Mouse (Mus musculus) liver, postnatal 0 days (tissue): ENCODE measurements at regions not wholly inside any gene's neighbourhood (a gene's known extent, or its start where the extent isn't known, plus 50 kb on each side); places are given as distances from the start of the nearest gene placed in this dataset.

Experiments
- ATAC-seq: fragments of 200-750 bp; cut with Nextera tagmentation; 2 replicates; pipeline ENCODE4 v1.8.0; 2017; ENCODE audit warnings: mild to moderate bottlenecking, moderate library complexity
- DNase-seq: peaks from one replicate; pipeline ENCODE4 v3.0.0-alpha.2; 2016
- H3K27ac ChIP-seq: fragments of 300-500 bp; sonication (generic); 2 replicates; pipeline ENCODE4 v1.5.1; 2014; ENCODE audit warnings: antibody characterized with exemption, moderate library complexity, mild to moderate bottlenecking, low read depth
- H3K27me3 ChIP-seq: fragments of 300-500 bp; sonication (generic); 2 replicates; pipeline ENCODE4 v1.6.1; 2014; ENCODE audit warnings: low read length, control low read depth, mixed read lengths; ENCODE audit not compliant: insufficient read depth
- H3K36me3 ChIP-seq: fragments of 300-500 bp; sonication (generic); replicated peaks from 2 replicates; pipeline ENCODE4 v1.6.1; 2014; ENCODE audit warnings: mild to moderate bottlenecking, control low read depth, low read length, moderate library complexity, mixed read lengths; ENCODE audit not compliant: insufficient read depth
- H3K4me1 ChIP-seq: fragments of 300-500 bp; sonication (generic); 2 replicates; pipeline ENCODE4 v1.6.1; 2014; ENCODE audit warnings: antibody characterized with exemption, mild to moderate bottlenecking, control low read depth; ENCODE audit not compliant: insufficient read depth
- H3K4me2 ChIP-seq: fragments of 300-500 bp; sonication (generic); 2 replicates; pipeline ENCODE4 v1.6.1; 2014; ENCODE audit warnings: low read depth, mild to moderate bottlenecking, low read length, moderate library complexity, mixed read lengths
- H3K4me3 ChIP-seq: fragments of 300-500 bp; sonication (generic); 2 replicates; pipeline ENCODE4 v1.5.1; 2014; ENCODE audit warnings: low read depth, low read length
- H3K9ac ChIP-seq: fragments of 300-500 bp; sonication (generic); replicated peaks from 2 replicates; pipeline ENCODE4 v1.6.1; 2014; ENCODE audit warnings: mild to moderate bottlenecking, moderate library complexity
- H3K9me3 ChIP-seq: fragments of 300-500 bp; sonication (generic); 2 replicates; pipeline ENCODE4 v1.6.1; 2016; ENCODE audit warnings: mild to moderate bottlenecking, control low read depth, low read length, mixed read lengths
- CTCF ChIP-seq: sonication (generic); IDR thresholded peaks from 2 replicates; pipeline ENCODE4 v1.5.1; 2016; ENCODE audit warnings: antibody characterized with exemption, low read depth
- EP300 ChIP-seq: IDR thresholded peaks from 2 replicates; pipeline ENCODE4 v1.6.1; 2016; ENCODE audit warnings: antibody characterized with exemption, low read depth, mild to moderate bottlenecking
- WGBS: fragments of 180-500 bp; shearing (Covaris S2); extraction: QIAGEN DNeasy Blood & Tissue Kit; methylation state at CpG from one replicate; pipeline ENCODE4 v1.1.7; 2014; ENCODE audit not compliant: insufficient replicate concordance; 5-methylcytosine and 5-hydroxymethylcytosine counted together

DNA sequence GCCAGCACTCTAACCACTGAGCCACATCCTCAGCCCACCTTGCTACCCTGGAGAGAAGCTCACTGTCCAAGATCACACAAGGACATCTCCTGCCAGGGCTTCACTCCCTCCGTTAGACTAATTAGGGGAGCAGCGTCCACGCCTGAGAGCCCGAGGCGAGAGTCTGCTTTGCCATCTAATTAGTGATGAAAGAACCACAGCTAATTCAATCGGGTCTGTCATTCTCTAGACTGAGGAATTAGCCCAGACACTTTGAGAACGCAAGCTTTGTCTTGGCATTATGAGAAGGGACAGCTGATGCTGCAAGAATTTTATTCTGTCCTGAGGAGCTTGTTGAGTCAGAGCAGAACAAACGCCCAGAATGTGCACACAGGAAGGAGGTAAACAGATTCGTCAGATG lies 200.5 kb upstream of the Zc3h12c start:
- H3K4me1 ChIP-seq: no peaks in the 10 kb centered on the region
- H3K4me2 ChIP-seq: no peak overlapping the region
- TF ChIP-seq EP300: no peak
- no peak for TF ChIP-seq CTCF
- no peak overlapping the region for H3K4me3 ChIP-seq
- H3K9ac ChIP-seq: no peak overlapping the region
- no peak for ATAC-seq
- H3K36me3 ChIP-seq: no peaks in the 10 kb centered on the region
- H3K27ac ChIP-seq: no peak overlapping the region
- H3K9me3 ChIP-seq: no peaks in the 10 kb centered on the region
- no peak for DNase-seq
- WGBS: 69% methylated on average over 9 of the region's 9 CpGs
- no peaks in the 10 kb centered on the region for H3K27me3 ChIP-seq

DNA sequence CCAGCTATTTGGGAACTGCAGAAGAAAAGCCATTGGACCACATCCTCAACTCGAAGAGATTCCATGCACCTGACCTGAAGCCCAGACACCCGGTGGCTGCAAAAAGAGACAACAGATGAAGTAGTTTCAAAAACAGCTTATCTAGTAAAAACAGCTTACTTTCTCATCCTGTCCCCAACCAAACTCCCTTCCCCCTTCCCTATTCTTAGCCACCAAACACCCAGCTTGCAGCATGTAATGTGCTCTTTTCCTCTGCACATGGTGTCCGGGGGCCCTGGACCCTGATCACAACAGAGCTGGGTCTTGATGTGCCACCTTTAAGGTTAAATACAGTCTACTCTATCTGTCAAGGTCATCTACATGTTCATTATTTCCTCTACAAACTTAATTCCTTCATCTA lies 199.7 kb upstream of the Zc3h12c start:
- no peak overlapping the region for H3K27ac ChIP-seq
- H3K36me3 ChIP-seq: no peaks in the 10 kb centered on the region
- ATAC-seq: 0 out of 2 replicates have a peak, but pooled peaks have one; percentile 40
- H3K9ac ChIP-seq: no peak overlapping the region
- no peak overlapping the region for H3K4me2 ChIP-seq
- no peaks in the 10 kb centered on the region for H3K9me3 ChIP-seq
- TF ChIP-seq CTCF: no peak
- peak; percentile 44; the same call in 1 of the 2 replicates for TF ChIP-seq EP300
- H3K4me1 ChIP-seq: no peaks in the 10 kb centered on the region
- DNase-seq: no peak
- H3K4me3 ChIP-seq: no peak overlapping the region
- no peaks in the 10 kb centered on the region for H3K27me3 ChIP-seq
- 25% methylated on average over 3 of the region's 3 CpGs for WGBS

DNA sequence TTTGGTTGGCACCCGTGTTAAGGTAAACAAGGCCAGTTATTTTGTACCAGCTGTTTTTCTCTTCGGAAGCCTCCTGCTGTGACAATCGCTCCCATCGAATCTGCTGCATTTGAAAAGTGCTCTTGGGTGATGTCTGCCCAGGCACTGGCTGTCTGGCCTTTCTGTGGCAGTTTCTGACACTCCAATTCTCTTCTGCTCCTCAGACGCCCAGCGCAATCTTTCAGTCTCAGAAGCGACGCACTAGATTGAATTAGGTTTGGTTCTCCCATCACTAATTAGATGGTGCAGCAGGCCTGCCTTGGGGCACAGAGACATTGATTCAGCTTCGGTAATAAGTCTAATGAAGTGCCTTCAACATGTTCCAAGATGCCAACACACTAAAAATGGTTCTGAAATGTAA lies 197.7 kb upstream of the Zc3h12c start:
- Histone ChIP-seq H3K4me3 (no peak overlapping the region), H3K9ac (no peak overlapping the region), H3K4me1 (no peaks in the 10 kb centered on the region), H3K27ac (no peak overlapping the region), H3K27me3 (no peaks in the 10 kb centered on the region), H3K4me2 (no peak overlapping the region), H3K36me3 (no peaks in the 10 kb centered on the region), H3K9me3 (no peaks in the 10 kb centered on the region)
- WGBS: 73% methylated on average over 9 of the region's 9 CpGs
- TF ChIP-seq CTCF: no peak
- TF ChIP-seq EP300: no peak
- ATAC-seq (no peak), DNase-seq (no peak)

DNA sequence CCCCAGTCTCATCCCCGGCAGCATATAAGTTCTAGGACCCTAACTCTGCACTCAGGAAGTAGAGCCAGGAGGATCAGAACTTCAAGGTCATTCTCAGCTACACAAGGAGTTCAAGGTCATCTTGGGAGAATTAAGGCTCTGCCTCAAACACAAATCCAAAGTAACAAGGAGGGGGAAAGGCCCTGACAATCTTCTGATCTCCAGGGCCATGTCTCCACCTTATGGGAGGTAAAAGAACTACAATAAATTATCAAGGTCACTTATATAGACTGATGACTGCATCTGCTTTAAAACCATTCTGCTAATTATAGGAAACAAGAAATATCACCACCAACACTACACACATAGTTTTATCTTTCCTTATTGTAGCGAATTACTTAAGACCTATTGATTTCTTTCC lies 193.2 kb upstream of the Zc3h12c start:
- WGBS: 68% methylated on average over 2 of the region's 2 CpGs
- no peaks in the 10 kb centered on the region for H3K9me3 ChIP-seq
- peak; percentile 27; the same call in 1 of the 2 replicates for TF ChIP-seq CTCF
- TF ChIP-seq EP300: no peak
- no peak overlapping the region for H3K4me3 ChIP-seq
- H3K36me3 ChIP-seq: no peaks in the 10 kb centered on the region
- no peak for ATAC-seq
- no peak overlapping the region for H3K9ac ChIP-seq
- no peaks in the 10 kb centered on the region for H3K27me3 ChIP-seq
- H3K4me2 ChIP-seq: no peak overlapping the region
- H3K4me1 ChIP-seq: no peaks in the 10 kb centered on the region
- no peak for DNase-seq
- H3K27ac ChIP-seq: no peak overlapping the region

DNA sequence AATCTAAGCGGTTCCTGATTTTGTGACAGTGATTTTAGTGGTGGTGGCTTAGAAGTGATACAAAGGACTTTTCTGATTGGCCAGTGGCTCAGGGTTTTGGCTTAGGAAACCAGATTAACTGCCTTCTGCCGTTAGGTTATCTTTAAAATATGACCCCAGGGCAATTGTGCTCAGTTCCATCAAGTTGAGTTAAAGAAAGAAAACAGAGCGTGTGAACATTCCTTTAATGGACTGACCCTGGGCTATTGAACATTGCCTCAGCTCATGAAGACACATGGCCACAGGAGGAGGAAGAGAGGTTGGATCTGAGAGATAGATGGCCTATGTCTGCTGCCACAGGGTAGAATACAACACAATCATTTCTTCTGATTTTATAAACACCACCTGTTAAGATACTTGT lies 191.0 kb upstream of the Zc3h12c start:
- no peaks in the 10 kb centered on the region for H3K36me3 ChIP-seq
- H3K4me3 ChIP-seq: no peak overlapping the region
- no peak overlapping the region for H3K9ac ChIP-seq
- H3K4me1 ChIP-seq: no peaks in the 10 kb centered on the region
- DNase-seq (no peak), ATAC-seq (no peak)
- 58% methylated on average over 3 of the region's 3 CpGs for WGBS
- no peaks in the 10 kb centered on the region for H3K9me3 ChIP-seq
- H3K27ac ChIP-seq: no peak overlapping the region
- no peak overlapping the region for H3K4me2 ChIP-seq
- H3K27me3 ChIP-seq: no peaks in the 10 kb centered on the region
- no peak for TF ChIP-seq CTCF
- TF ChIP-seq EP300: no peak

DNA sequence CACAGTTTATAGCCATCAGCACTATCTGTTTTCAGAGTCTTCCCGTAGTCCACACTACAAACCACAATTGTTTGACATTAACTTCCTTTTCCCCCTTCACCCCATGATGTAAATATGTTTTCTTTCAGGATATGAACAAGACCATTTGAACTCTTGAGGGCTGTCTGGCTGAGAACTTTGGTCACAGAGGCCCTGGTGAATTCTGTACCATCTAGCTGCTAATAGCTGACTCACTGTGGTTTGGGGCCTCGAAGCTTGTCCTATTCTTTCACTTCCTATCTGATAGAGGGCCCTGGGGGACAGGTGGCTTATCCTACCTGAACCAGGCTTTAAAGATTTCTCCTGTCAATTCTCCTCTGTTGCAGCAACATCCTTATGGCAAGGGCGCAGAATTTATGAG lies 188.2 kb upstream of the Zc3h12c start:
- DNase-seq: no peak
- no peak for ATAC-seq
- TF ChIP-seq CTCF (no peak), EP300 (no peak)
- Histone ChIP-seq H3K4me3 (no peak overlapping the region), H3K27me3 (no peaks in the 10 kb centered on the region), H3K4me1 (no peaks in the 10 kb centered on the region), H3K27ac (no peak overlapping the region), H3K9me3 (no peaks in the 10 kb centered on the region), H3K9ac (no peak overlapping the region), H3K4me2 (no peak overlapping the region), H3K36me3 (no peaks in the 10 kb centered on the region)
- 31% methylated on average over 3 of the region's 3 CpGs for WGBS
